Mouse (Mus musculus): ENCODE measurements around the gene Elovl6.

DNA sequence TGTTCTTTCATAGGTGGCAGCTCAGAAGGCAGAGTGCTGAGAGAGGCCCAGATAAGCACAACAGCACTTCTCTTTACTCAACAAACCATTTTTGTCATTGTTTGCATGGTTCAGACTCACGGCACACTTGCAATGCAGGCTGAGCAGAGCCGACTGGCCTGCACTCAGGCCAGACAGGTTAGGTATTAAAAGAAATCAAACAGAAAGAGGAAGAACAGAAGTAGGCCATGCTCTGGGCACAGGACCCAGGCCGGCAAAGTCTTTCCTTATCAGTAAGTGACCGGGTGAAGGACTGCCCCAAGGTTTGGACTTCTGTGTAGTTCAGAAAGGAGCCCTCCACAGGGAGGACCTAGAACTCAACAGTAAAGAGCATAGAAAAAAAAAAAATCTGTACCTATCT is 149.7 kb downstream of the Elovl6 start:
- TF ChIP-seq CTCF (conservative IDR thresholded peaks at IDR 0.05; ENCODE audit: low read length) (no peak), POU5F1 (IDR thresholded peaks at IDR 0.05; ENCODE audit: borderline replicate concordance, low read length) (no peak), NANOG (IDR thresholded peaks at IDR 0.05; ENCODE audit: borderline replicate concordance, low read length) (no peak)
